Mouse (Mus musculus) heart, embryonic 16.5 days (tissue): ENCODE measurements around the gene Btbd9. TPM values are rescaled to one million over a fixed set of nuclear protein-coding genes. Genes with fewer than 3 reads are reported as not detected.
A peak's percentile ranks its signal among the peaks of the same experiment; 100 is the strongest.

Experiments
- ATAC-seq: fragments of 200-750 bp; cut with Nextera tagmentation; replicated peaks from 2 replicates; pipeline ENCODE4 v1.8.0; 2017; ENCODE audit warnings: moderate number of reproducible peaks; ENCODE audit not compliant: insufficient read depth, low FRiP score; ENCODE audit errors: extremely low read depth
- H3K27ac ChIP-seq: fragments of 300-500 bp; sonication (generic); 2 replicates; pipeline ENCODE4 v1.5.1; 2014; ENCODE audit warnings: mild to moderate bottlenecking, low read length, control low read depth, moderate library complexity
- H3K27me3 ChIP-seq: fragments of 300-500 bp; sonication (generic); 2 replicates; pipeline ENCODE4 v1.6.1; 2014; ENCODE audit warnings: low read length, mixed read lengths; ENCODE audit not compliant: control insufficient read depth, insufficient read depth
- H3K36me3 ChIP-seq: fragments of 300-500 bp; sonication (generic); 2 replicates; pipeline ENCODE4 v1.6.1; 2014; ENCODE audit not compliant: control insufficient read depth, insufficient read depth
- H3K4me1 ChIP-seq: fragments of 300-500 bp; sonication (generic); 2 replicates; pipeline ENCODE4 v1.6.1; 2014; ENCODE audit warnings: low read length, mixed read lengths; ENCODE audit not compliant: control insufficient read depth, insufficient read depth
- H3K4me2 ChIP-seq: fragments of 300-500 bp; sonication (generic); 2 replicates; pipeline ENCODE4 v1.6.1; 2014; ENCODE audit warnings: low read depth, mild to moderate bottlenecking, control low read depth, low read length
- H3K4me3 ChIP-seq: fragments of 300-500 bp; sonication (generic); 2 replicates; pipeline ENCODE4 v1.5.1; 2014; ENCODE audit warnings: mild to moderate bottlenecking, control low read depth, low read length
- H3K9ac ChIP-seq: fragments of 300-500 bp; sonication (generic); 2 replicates; pipeline ENCODE4 v1.6.1; 2014; ENCODE audit warnings: low read length, control low read depth
- H3K9me3 ChIP-seq: fragments of 300-500 bp; sonication (generic); replicated peaks from 2 replicates; pipeline ENCODE4 v1.6.1; 2016; ENCODE audit warnings: low read length; ENCODE audit not compliant: control insufficient read depth
- WGBS: fragments of 180-500 bp; shearing (Covaris S2); extraction: QIAGEN DNeasy Blood & Tissue Kit; methylation state at CpG from one replicate; pipeline ENCODE4 v1.1.7; 2014; 5-methylcytosine and 5-hydroxymethylcytosine counted together
- polyA plus RNA-seq: library from polyadenylated mRNA; unstranded; fragments of >200 nt; fragmentation: Nextera tagmentation; extraction: Ambion mirVana; gene quantifications from 2 replicates; pipeline ENCODE4 v1.2.1, GENCODE M21; 2015

The Btbd9 gene
- polyA plus RNA-seq, 1 experiment from 2014 or later: 38.9 TPM

DNA sequence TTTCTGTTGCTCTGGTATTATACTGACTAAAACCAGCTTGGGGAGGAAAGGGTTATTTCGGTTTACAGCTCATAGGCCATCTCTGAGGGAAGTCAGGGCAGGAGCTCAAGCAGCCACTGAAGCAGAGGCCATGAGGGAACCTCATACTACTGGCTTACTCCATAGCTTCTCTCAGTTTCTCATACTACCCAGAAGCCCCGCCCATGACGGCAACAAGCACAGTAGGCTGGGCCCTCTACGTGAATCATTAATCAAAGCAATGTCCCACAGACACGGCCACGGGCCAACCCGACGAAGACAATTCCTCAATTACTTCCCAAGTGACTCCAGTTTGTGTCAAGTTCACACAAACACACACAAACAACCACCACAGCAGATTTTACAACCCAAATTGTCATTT, 6.1 kb downstream of the Btbd9 start:
- peaks cover 29% of the 10 kb centered on the region for H3K4me1 ChIP-seq
- H3K27me3 ChIP-seq: no peaks in the 10 kb centered on the region
- H3K9me3 ChIP-seq: no peaks in the 10 kb centered on the region
- WGBS: 58% methylated on average over 8 of the region's 8 CpGs
- no peak overlapping the region for H3K9ac ChIP-seq
- H3K4me3 ChIP-seq: no peak overlapping the region
- no peak overlapping the region for H3K4me2 ChIP-seq
- no peaks in the 10 kb centered on the region for H3K36me3 ChIP-seq
- no peak overlapping the region for H3K27ac ChIP-seq
- no peak for ATAC-seq

DNA sequence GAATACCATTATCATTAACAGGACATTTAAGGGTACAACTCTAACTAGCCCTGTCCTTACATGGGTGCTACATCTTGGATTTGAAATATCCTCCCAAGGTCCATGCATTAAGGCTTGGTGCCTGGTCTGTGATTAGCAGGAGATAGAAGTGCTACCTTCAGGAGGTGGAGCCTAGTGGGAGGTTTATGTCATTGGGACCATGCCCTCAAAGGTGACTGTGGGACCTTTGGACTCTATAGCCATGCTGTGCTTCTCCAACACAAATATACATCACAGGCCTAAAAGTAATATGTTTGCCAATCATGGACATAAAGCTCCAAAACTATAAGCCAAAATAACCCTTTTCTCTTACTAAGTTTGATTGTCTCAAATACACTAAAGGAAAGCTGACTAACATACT, 7.8 kb downstream of the Btbd9 start:
- no peak for ATAC-seq
- H3K36me3 ChIP-seq: no peaks in the 10 kb centered on the region
- H3K9ac ChIP-seq: no peak overlapping the region
- H3K27ac ChIP-seq: no peak overlapping the region
- peaks cover 19% of the 10 kb centered on the region for H3K4me1 ChIP-seq
- H3K27me3 ChIP-seq: no peaks in the 10 kb centered on the region
- H3K9me3 ChIP-seq: no peaks in the 10 kb centered on the region
- no peak overlapping the region for H3K4me2 ChIP-seq
- H3K4me3 ChIP-seq: no peak overlapping the region

DNA sequence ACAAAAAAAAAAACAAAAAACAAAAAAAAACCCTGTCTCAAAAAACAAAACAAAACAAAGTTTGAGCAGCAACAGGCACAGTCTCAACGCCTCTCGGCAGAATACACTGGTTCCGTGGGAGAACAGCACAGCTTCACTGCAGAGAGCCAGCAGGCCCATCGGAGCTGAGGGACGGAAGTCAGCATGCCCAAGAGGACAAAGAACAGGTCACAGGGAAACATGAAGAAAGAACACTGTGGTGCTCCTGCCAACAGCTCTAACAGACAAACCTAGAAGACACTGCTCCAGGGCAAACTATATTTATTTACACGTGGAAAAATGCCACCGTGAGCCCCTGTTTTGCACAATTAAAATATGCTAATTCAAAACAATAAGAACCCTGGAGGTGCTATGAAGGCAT, 11.3 kb downstream of the Btbd9 start:
- no peak for ATAC-seq
- Histone ChIP-seq H3K4me2 (no peak overlapping the region), H3K9ac (no peak overlapping the region), H3K9me3 (no peaks in the 10 kb centered on the region), H3K27me3 (no peaks in the 10 kb centered on the region), H3K27ac (no peak overlapping the region), H3K36me3 (no peaks in the 10 kb centered on the region), H3K4me3 (no peak overlapping the region), H3K4me1 (peaks cover 10% of the 10 kb centered on the region)
- 70% methylated on average over 7 of the region's 7 CpGs for WGBS

DNA sequence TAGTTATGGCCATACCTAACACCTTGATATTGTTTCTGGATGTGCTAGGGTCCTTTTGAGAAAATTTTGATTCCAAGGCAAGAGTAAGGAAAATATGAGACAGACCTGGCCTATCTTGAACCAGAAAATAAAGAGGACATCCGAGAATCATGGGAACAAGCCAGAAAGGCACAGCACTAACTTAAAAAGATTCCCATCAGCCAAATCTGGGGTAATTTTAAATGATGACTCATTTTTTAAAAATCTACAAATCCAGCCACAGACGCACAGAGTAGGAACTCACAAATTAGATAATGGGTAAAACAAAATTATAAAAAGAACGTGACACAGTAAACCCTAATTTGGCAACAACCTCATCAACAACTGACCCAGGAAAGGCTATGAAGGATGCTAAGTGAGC, 11.9 kb downstream of the Btbd9 start:
- H3K4me3 ChIP-seq: no peak overlapping the region
- 68% methylated on average over 3 of the region's 3 CpGs for WGBS
- no peak for ATAC-seq
- H3K4me1 ChIP-seq: peaks cover 9% of the 10 kb centered on the region
- no peaks in the 10 kb centered on the region for H3K36me3 ChIP-seq
- no peaks in the 10 kb centered on the region for H3K27me3 ChIP-seq
- H3K4me2 ChIP-seq: no peak overlapping the region
- no peak overlapping the region for H3K9ac ChIP-seq
- no peaks in the 10 kb centered on the region for H3K9me3 ChIP-seq
- no peak overlapping the region for H3K27ac ChIP-seq

DNA sequence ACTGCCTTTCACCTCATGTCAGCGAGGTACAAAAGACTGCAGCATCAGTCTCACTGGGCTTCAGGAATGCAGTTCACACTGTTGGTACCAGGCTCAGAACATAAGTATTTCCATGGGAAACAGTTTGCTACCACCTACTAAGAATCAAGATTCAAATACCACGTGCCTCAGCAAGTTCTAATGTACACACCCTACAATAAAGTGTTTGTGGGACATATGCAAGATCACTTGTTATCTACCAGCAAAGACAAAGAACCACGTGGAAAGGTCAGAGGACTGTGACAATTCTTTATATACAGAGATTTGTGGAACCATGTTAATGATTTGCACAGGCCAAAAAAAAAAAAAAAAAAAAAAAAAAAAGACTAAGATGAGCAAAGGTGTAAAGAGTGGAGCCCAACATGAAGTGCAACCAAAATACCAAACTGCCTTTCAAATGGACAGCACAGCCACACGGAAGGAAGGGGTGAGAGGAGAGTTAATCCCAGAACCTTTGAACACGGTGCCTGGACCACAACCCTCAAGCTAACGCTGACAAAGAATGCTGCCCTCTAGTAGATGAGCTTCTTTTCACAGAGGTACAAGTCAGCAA, 12.7 kb downstream of the Btbd9 start:
- Histone ChIP-seq H3K27ac (no peak overlapping the region), H3K4me1 (peaks cover 11% of the 10 kb centered on the region), H3K4me2 (no peak overlapping the region), H3K27me3 (no peaks in the 10 kb centered on the region), H3K9me3 (no peaks in the 10 kb centered on the region), H3K4me3 (no peak overlapping the region), H3K36me3 (no peaks in the 10 kb centered on the region), H3K9ac (no peak overlapping the region)
- 64% methylated on average over 6 of the region's 6 CpGs for WGBS
- ATAC-seq: no peak

DNA sequence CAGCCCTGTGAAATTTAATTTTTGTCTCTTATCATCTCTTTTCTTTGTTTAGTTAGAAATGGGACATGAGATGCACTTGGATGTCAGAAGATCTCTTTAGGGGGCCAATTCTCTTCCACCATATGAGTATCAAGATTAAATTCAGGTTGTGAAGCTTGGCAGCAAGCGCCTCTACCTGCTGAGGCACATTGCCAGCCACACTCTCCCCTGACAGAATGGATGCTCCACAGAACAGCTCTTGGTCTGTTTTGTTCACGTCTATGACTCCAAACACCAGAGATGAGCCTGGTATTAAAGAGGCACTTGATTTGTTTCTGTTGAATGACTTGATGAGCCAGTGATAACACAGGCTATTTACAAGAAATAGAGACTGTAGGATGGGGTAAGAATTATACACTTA, 13.5 kb downstream of the Btbd9 start:
- H3K4me1 ChIP-seq: peaks cover 11% of the 10 kb centered on the region

DNA sequence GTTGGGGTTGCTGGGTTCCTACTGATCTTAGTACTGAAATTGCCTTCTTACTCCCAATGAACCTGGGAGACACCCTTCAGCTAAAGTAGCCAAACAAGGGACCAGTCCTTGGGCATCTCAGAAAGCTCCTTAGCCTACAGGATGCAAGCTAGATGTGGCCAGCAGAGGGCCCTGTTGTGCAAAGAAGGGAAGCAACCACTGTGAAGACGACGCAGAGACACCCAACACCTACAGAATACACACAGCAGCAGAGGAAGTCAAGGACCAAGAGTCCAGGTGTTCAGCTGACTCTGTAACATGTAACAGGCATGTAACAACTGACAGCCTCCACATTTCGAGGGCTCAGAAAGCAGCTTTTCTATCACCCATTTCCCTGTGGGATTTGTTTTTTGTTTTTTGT, 16.8 kb downstream of the Btbd9 start:
- Histone ChIP-seq H3K4me3 (no peak overlapping the region), H3K36me3 (no peaks in the 10 kb centered on the region), H3K9ac (no peak overlapping the region), H3K4me1 (peaks cover 2% of the 10 kb centered on the region; the same call in 1 of the 2 replicates), H3K27me3 (no peaks in the 10 kb centered on the region), H3K4me2 (no peak overlapping the region), H3K27ac (no peak overlapping the region), H3K9me3 (no peaks in the 10 kb centered on the region)
- ATAC-seq: 0 out of 2 replicates have a peak, but pooled peaks have one; percentile 49
- 29% methylated on average over 3 of the region's 3 CpGs for WGBS

More for the DNA sequence above, 13.5 kb downstream of the Btbd9 start:
- Histone ChIP-seq H3K36me3 (no peaks in the 10 kb centered on the region), H3K4me3 (no peak overlapping the region), H3K27ac (no peak overlapping the region), H3K27me3 (no peaks in the 10 kb centered on the region), H3K9me3 (no peaks in the 10 kb centered on the region), H3K9ac (no peak overlapping the region), H3K4me2 (no peak overlapping the region)
- ATAC-seq: no peak
- 77% methylated on average over 2 of the region's 2 CpGs for WGBS

DNA sequence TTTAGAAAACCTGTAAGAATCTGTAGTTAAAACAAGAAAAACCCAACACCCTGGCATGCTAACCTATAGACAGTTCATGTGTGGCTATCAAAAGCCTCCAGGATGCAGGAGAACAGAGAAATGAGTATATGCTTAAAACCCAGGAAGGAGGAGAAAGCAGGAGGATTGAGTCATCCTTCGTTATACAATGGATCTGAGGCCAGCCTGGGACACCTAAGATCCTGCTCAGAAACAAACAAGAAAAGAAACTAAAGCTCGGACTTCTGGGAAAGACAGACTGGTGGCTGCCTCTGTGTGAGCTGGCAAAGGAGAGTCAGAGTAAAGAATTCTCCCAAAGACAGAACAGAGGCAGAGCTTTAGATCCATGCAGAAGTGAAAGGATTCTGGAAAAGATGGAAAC, 17.7 kb downstream of the Btbd9 start:
- H3K4me3 ChIP-seq: no peak overlapping the region
- no peaks in the 10 kb centered on the region for H3K9me3 ChIP-seq
- WGBS: 66% methylated on average over 2 of the region's 2 CpGs
- no peak for ATAC-seq
- H3K9ac ChIP-seq: no peak overlapping the region
- no peaks in the 10 kb centered on the region for H3K36me3 ChIP-seq
- no peak overlapping the region for H3K4me2 ChIP-seq
- peaks cover 2% of the 10 kb centered on the region; the same call in 1 of the 2 replicates for H3K4me1 ChIP-seq
- H3K27me3 ChIP-seq: no peaks in the 10 kb centered on the region
- no peak overlapping the region for H3K27ac ChIP-seq

DNA sequence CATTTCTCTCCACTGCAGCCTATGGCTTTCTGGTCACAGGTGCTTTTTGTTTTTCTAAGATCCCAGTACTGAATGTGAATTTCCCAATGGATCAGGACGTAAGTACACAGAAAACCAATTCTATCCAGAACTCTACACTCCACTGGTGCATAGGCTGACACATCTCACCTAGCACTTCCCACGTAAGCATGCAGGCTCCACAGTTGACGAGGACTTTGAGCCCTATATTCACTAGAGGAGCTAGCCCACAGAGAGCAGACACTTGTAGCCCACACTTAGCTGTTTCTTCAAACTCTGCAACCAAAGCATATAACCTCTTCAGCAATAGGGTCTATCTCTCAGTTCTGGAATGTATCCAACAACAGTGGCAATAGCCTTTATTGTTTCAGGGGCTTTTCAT, 19.8 kb downstream of the Btbd9 start:
- peaks cover 2% of the 10 kb centered on the region; the same call in 1 of the 2 replicates for H3K4me1 ChIP-seq
- H3K27me3 ChIP-seq: no peaks in the 10 kb centered on the region
- no peak overlapping the region for H3K9ac ChIP-seq
- no peaks in the 10 kb centered on the region for H3K36me3 ChIP-seq
- no peak overlapping the region for H3K4me2 ChIP-seq
- 83% methylated on average over 3 of the region's 3 CpGs for WGBS
- no peak overlapping the region for H3K27ac ChIP-seq
- no peak overlapping the region for H3K4me3 ChIP-seq
- no peaks in the 10 kb centered on the region for H3K9me3 ChIP-seq
- ATAC-seq: no peak
